Mouse (Mus musculus): ENCODE results near the gene Rbm10. TPM values are rescaled to one million over a fixed set of nuclear protein-coding genes. Genes with fewer than 3 reads are reported as not detected.

Gene Rbm10
- 36.6 and 44.7 TPM in 2 replicates for total RNA-seq (2021)
- long read RNA-seq, transcript Rbm10-203 (23 exons, 3,172 nt) = major isoform, 12 of 77 reads
- long read RNA-seq, partial matches to known transcripts = 33 of 77 reads
- long read RNA-seq, other reads (novel, unspliced or antisense) = 29 of 77 reads

GRCm38 (mm10) chrX:20617176-20617902 lies at the start of gene Rbm10, which contains the start of gene Ndufb11:
Rbm10 (plus strand) TSS chrX:20617503.
Ndufb11 (minus strand) TSS chrX:20617619.
- DNase-seq = peak; percentile 76

- DNase-seq = no peak
Measured at GRCm38 (mm10) chrX:20571024-20571423, 46.3 kb upstream of the Rbm10 start.

GRCm38 (mm10) chrX:20572683-20573082 lies 44.6 kb upstream of the Rbm10 start:
- DNase-seq = no peak

GRCm38 (mm10) chrX:20573927-20574326 lies 43.4 kb upstream of the Rbm10 start:
- no peak for DNase-seq

- no peak for DNase-seq
Measured at GRCm38 (mm10) chrX:20587968-20588367, 29.3 kb upstream of the Rbm10 start.

GRCm38 (mm10) chrX:20608500-20608899 lies 8.8 kb upstream of the Rbm10 start:
- DNase-seq = no peak

- DNase-seq = no peak
Measured at GRCm38 (mm10) chrX:20616861-20617175, 485 bp upstream of the Rbm10 start.

- peak; percentile 29 for DNase-seq
Measured at GRCm38 (mm10) chrX:20617903-20618399, 648 bp downstream of the Rbm10 start.

- DNase-seq = no peak
Measured at GRCm38 (mm10) chrX:20638141-20638540, 20.8 kb downstream of the Rbm10 start.

GRCm38 (mm10) chrX:20644780-20645179 lies 27.5 kb downstream of the Rbm10 start:
- DNase-seq = peak; percentile 12

GRCm38 (mm10) chrX:20657593-20657992 lies 40.3 kb downstream of the Rbm10 start:
- no peak for DNase-seq

- DNase-seq = peak; percentile 66
Measured at GRCm38 (mm10) chrX:20658026-20658652, 40.8 kb downstream of the Rbm10 start, which contains the start of gene Uba1. Uba1 (plus strand) TSS chrX:20658326.

- DNase-seq = no peak
Measured at GRCm38 (mm10) chrX:20658891-20659406, 41.6 kb downstream of the Rbm10 start.

GRCm38 (mm10) chrX:20662317-20662715 lies 45.0 kb downstream of the Rbm10 start:
- DNase-seq = no peak

GRCm38 (mm10) chrX:20662716-20663443 lies 45.6 kb downstream of the Rbm10 start:
- peak; percentile 75 for DNase-seq

GRCm38 (mm10) chrX:20663444-20663790 lies 46.1 kb downstream of the Rbm10 start:
- DNase-seq = no peak

- DNase-seq = peak; percentile 72
Measured at GRCm38 (mm10) chrX:20687519-20688067, 70.3 kb downstream of the Rbm10 start, which contains the start of gene Cdk16. Cdk16 (plus strand) TSS chrX:20687954.

GRCm38 (mm10) chrX:20688068-20688547 lies 70.8 kb downstream of the Rbm10 start:
- peak; percentile 81 for DNase-seq

- peak; percentile 53 for DNase-seq
Measured at GRCm38 (mm10) chrX:20688615-20689014, 71.3 kb downstream of the Rbm10 start.

GRCm38 (mm10) chrX:20691566-20691965 lies 74.3 kb downstream of the Rbm10 start:
- no peak for DNase-seq

- DNase-seq = no peak
Measured at GRCm38 (mm10) chrX:20692616-20693015, 75.3 kb downstream of the Rbm10 start.

- DNase-seq = no peak
Measured at GRCm38 (mm10) chrX:20695842-20696241, 78.5 kb downstream of the Rbm10 start.

All from adrenal gland, postnatal 25 days (tissue).